Mouse (Mus musculus) limb, embryonic 10.5 days (tissue): ENCODE measurements around the gene Commd1. TPM values are rescaled to one million over a fixed set of nuclear protein-coding genes. Genes with fewer than 3 reads are reported as not detected.
A peak's percentile ranks its signal among the peaks of the same experiment; 100 is the strongest.

Experiments used
- DNase-seq: peaks from one replicate; pipeline ENCODE4 v3.0.0-alpha.2; 2017; ENCODE audit warnings: low spot score
- H3K27ac ChIP-seq: fragments of 300-500 bp; sonication (generic); 2 replicates; pipeline ENCODE4 v1.5.1; 2016; ENCODE audit warnings: mild to moderate bottlenecking
- H3K27me3 ChIP-seq: fragments of 300-500 bp; sonication (generic); 2 replicates; pipeline ENCODE4 v1.6.1; 2016; ENCODE audit warnings: low read depth, mild to moderate bottlenecking; ENCODE audit not compliant: poor library complexity, severe bottlenecking
- H3K36me3 ChIP-seq: fragments of 300-500 bp; sonication (generic); 2 replicates; pipeline ENCODE4 v1.6.1; 2016; ENCODE audit warnings: mild to moderate bottlenecking, moderate library complexity
- H3K4me1 ChIP-seq: fragments of 300-500 bp; sonication (generic); 2 replicates; pipeline ENCODE4 v1.6.1; 2016
- H3K4me3 ChIP-seq: fragments of 300-500 bp; sonication (generic); 2 replicates; pipeline ENCODE4 v1.5.1; 2016; ENCODE audit warnings: mild to moderate bottlenecking, moderate library complexity
- H3K9me3 ChIP-seq: fragments of 300-500 bp; sonication (generic); replicated peaks from 2 replicates; pipeline ENCODE4 v1.6.1; 2016; ENCODE audit warnings: mild to moderate bottlenecking
- WGBS: fragments of 180-500 bp; shearing (Covaris S2); methylation state at CpG from one replicate; pipeline ENCODE4 v1.1.7; 2016; 5-methylcytosine and 5-hydroxymethylcytosine counted together
- polyA plus RNA-seq: library from polyadenylated mRNA; unstranded; fragments of >200 nt; fragmentation: Nextera tagmentation; extraction: Ambion mirVana; gene quantifications from 2 replicates; pipeline ENCODE4 v1.2.1, GENCODE M21; 2016

Commd1 gene
- polyA plus RNA-seq, 1 experiment from 2014 or later, result 399 TPM

- Histone ChIP-seq H3K27ac (peak overlapping the region; percentile 34; the same call in 1 of the 2 replicates), H3K27me3 (no peaks in the 10 kb centered on the region), H3K4me1 (peaks cover 18% of the 10 kb centered on the region), H3K4me3 (no peak overlapping the region), H3K36me3 (no peaks in the 10 kb centered on the region), H3K9me3 (no peaks in the 10 kb centered on the region)
- WGBS, result 62% methylated on average over 4 of the region's 4 CpGs
- no peak for DNase-seq
Measured at GRCm38 (mm10) chr11:22872307-22872680, 109.9 kb downstream of the Commd1 start.

- Histone ChIP-seq H3K4me3 (no peak overlapping the region), H3K27me3 (no peaks in the 10 kb centered on the region), H3K36me3 (no peaks in the 10 kb centered on the region), H3K4me1 (peaks cover 18% of the 10 kb centered on the region), H3K27ac (peak overlapping the region; percentile 34; the same call in 1 of the 2 replicates), H3K9me3 (no peaks in the 10 kb centered on the region)
- 76% methylated on average over 7 of the region's 7 CpGs for WGBS
- DNase-seq, result no peak
Measured at GRCm38 (mm10) chr11:22871628-22872306, 110.4 kb downstream of the Commd1 start.

DNA sequence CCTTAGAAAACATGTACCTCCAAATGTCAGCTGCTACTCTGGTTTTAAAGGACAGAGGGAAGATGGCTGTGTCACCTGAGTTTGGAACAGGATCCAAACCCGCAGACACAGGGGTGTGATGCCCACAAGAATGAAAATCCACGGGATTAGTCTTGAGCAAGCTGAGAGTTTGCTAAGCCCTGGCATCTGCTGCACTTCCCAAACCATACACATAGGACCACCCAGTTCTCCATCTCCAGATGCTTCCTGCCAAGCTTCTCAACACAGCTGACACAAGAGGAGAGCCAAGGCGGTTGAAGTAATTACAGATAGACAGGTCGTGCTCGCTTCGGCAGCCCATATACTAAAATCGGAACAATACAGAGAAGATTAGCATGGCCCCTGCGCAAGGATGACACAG lies 113.6 kb downstream of the Commd1 start:
- no peak overlapping the region for H3K27ac ChIP-seq
- no peak for DNase-seq
- H3K4me1 ChIP-seq, result peaks cover 21% of the 10 kb centered on the region
- no peak overlapping the region for H3K4me3 ChIP-seq
- WGBS, result 91% methylated on average over 8 of the region's 8 CpGs
- H3K27me3 ChIP-seq, result peaks cover 2% of the 10 kb centered on the region
- H3K9me3 ChIP-seq, result no peaks in the 10 kb centered on the region
- H3K36me3 ChIP-seq, result no peaks in the 10 kb centered on the region

- DNase-seq, result no peak
- H3K36me3 ChIP-seq, result no peaks in the 10 kb centered on the region
- H3K4me3 ChIP-seq, result no peak overlapping the region
- no peaks in the 10 kb centered on the region for H3K9me3 ChIP-seq
- H3K4me1 ChIP-seq, result peaks cover 16% of the 10 kb centered on the region
- no peak overlapping the region for H3K27ac ChIP-seq
- H3K27me3 ChIP-seq, result peaks cover 8% of the 10 kb centered on the region
- 88% methylated on average over 5 of the region's 5 CpGs for WGBS
Measured at GRCm38 (mm10) chr11:22867691-22868090, 114.5 kb downstream of the Commd1 start.

GRCm38 (mm10) chr11:22865635-22866246 lies 116.4 kb downstream of the Commd1 start:
- 90% methylated on average over 7 of the region's 7 CpGs for WGBS
- Histone ChIP-seq H3K4me1 (peaks cover 3% of the 10 kb centered on the region; the same call in 1 of the 2 replicates), H3K27me3 (peaks cover 27% of the 10 kb centered on the region)

DNA sequence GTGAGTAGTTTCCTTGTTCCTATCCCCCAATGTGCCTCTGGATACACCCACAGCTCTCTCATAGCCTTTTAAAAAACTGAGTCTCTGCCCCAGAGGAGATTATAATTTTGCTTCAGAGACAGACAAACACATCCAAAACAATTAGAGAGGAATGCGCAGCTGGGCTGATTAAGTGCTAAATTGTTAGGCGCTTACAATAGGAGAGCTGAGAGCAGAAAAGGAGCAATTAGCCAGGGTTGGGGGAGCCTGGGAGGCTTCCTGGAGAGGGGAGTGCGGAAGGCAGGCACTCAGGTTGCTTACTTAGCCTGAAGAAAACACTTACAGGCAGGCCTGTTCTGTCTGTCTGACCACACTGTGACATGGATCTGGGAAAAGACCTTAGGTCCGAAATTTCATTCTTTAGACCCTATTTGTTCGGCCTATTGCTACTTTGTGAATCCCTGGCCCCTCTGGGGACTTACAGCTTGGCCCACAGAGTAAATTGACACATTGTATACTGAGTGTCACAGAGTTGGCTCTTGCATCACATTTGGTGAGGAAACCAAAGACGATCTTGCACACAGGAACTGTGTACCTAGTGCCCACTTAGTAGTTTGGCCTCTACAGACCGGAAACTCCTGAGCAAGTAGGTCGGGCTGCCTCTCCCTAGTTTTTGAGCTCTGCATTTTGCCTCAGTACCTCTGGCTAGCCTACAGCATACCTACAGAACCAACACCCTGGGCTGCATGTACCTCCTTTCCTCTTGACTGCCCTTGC lies 117.7 kb downstream of the Commd1 start:
- no peak for DNase-seq
- H3K4me1 ChIP-seq, result peaks cover 13% of the 10 kb centered on the region
- H3K27me3 ChIP-seq, result peaks cover 35% of the 10 kb centered on the region
- no peak overlapping the region for H3K27ac ChIP-seq
- H3K4me3 ChIP-seq, result no peak overlapping the region
- WGBS, result 59% methylated on average over 8 of the region's 8 CpGs
- H3K9me3 ChIP-seq, result no peaks in the 10 kb centered on the region
- H3K36me3 ChIP-seq, result no peaks in the 10 kb centered on the region

More at GRCm38 (mm10) chr11:22865635-22866246, 116.4 kb downstream of the Commd1 start:
- DNase-seq, result no peak
- Histone ChIP-seq H3K4me3 (no peak overlapping the region), H3K9me3 (no peaks in the 10 kb centered on the region), H3K27ac (no peak overlapping the region), H3K36me3 (no peaks in the 10 kb centered on the region)

DNA sequence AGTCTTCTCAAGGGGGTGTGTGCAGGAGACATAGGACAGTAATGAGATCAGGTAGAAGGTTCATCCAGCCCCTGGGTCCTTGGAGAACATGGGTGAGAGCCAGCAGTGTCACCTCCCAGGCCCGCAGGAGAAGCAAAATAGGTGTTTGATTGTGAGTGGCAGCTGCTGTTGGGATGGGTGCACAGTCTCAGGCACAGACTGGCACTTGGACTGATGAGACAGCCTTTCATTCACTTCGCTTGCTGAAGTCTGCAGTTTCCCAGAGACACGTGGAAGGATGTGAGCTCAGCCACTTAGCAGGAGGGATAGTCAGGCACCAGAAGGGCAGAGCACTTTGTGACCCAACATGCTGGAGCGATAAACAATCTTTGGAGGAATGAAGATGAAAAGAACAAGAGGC lies 118.6 kb downstream of the Commd1 start:
- Histone ChIP-seq H3K9me3 (no peaks in the 10 kb centered on the region), H3K36me3 (no peaks in the 10 kb centered on the region), H3K27ac (no peak overlapping the region), H3K27me3 (peaks cover 43% of the 10 kb centered on the region), H3K4me3 (no peak overlapping the region), H3K4me1 (peaks cover 22% of the 10 kb centered on the region)
- 42% methylated on average over 4 of the region's 4 CpGs for WGBS
- DNase-seq, result no peak

- Histone ChIP-seq H3K9me3 (no peaks in the 10 kb centered on the region), H3K36me3 (no peaks in the 10 kb centered on the region), H3K27ac (no peak overlapping the region), H3K4me1 (peaks cover 30% of the 10 kb centered on the region), H3K27me3 (peaks cover 65% of the 10 kb centered on the region), H3K4me3 (no peak overlapping the region)
- WGBS, result 67% methylated on average over 4 of the region's 4 CpGs
- DNase-seq, result no peak
Measured at GRCm38 (mm10) chr11:22861315-22861714, 120.9 kb downstream of the Commd1 start.

- peaks cover 67% of the 10 kb centered on the region for H3K27me3 ChIP-seq
- peaks cover 30% of the 10 kb centered on the region for H3K4me1 ChIP-seq
- H3K4me3 ChIP-seq, result peak within 1 kb of the TSS; percentile 77
- WGBS, result 5% methylated on average over 41 of the region's 41 CpGs
- H3K9me3 ChIP-seq, result no peaks in the 10 kb centered on the region
- H3K36me3 ChIP-seq, result no peaks in the 10 kb centered on the region
- peak; percentile 55 for DNase-seq
- H3K27ac ChIP-seq, result peak within 1 kb of the TSS; percentile 80
Measured at GRCm38 (mm10) chr11:22860335-22861227, 121.6 kb downstream of the Commd1 start, which contains the start of gene B3gnt2. B3gnt2 (minus strand) TSS chr11:22860961.

DNA sequence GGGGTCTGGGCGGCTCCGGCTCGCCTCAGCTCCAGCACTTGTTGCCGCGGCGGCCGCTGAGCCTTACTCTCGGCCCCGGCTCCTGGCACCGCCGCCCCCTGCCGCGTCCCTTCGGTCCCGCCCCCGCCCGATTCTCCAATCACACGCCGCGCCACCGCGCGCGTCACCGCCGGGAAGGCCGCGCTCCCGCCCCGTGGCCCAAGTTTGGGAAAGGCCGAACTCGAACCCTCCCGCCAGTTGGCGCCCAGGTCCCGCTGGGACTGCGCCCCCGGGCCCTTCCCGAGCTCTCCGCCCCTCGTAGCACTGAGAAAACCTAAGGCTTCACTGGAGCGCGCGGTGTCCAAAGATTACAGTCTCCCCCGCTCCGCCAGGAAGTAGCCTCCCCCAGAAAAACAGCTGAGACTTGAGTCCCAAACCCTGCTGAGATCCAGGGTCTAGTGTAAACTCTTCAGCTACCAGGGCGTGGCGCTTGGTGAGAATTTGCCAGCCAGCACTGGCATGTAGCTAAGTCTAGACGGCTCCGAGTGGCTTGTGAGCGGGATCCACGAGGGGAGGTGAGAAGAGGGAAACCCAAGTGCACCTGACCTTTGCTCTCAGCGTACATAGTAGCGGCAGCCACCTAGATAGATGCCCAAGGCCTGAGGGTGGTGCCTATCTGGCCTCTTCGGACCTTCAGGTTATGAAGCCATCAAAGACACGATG lies 122.4 kb downstream of the Commd1 start:
- H3K9me3 ChIP-seq, result no peaks in the 10 kb centered on the region
- peak overlapping the region; percentile 77 for H3K4me3 ChIP-seq
- H3K4me1 ChIP-seq, result peaks cover 30% of the 10 kb centered on the region
- H3K36me3 ChIP-seq, result no peaks in the 10 kb centered on the region
- H3K27me3 ChIP-seq, result peaks cover 67% of the 10 kb centered on the region
- DNase-seq, result peak; percentile 92
- H3K27ac ChIP-seq, result peak overlapping the region; percentile 80
- under 1% methylated on average over 54 of the region's 55 CpGs for WGBS

- DNase-seq, result no peak
- no peaks in the 10 kb centered on the region for H3K36me3 ChIP-seq
- peaks cover 28% of the 10 kb centered on the region for H3K4me1 ChIP-seq
- WGBS, result 0% methylated on average over 26 of the region's 41 CpGs
- H3K27me3 ChIP-seq, result peaks cover 67% of the 10 kb centered on the region
- H3K27ac ChIP-seq, result peak overlapping the region; percentile 80
- no peaks in the 10 kb centered on the region for H3K9me3 ChIP-seq
- H3K4me3 ChIP-seq, result peak overlapping the region; percentile 77
Measured at GRCm38 (mm10) chr11:22859301-22859632, 122.9 kb downstream of the Commd1 start.
